Mouse (Mus musculus) myocyte (in vitro differentiated cells): Measurements from ENCODE around the gene Ccdc183. TPM values are rescaled to one million over a fixed set of nuclear protein-coding genes. Genes with fewer than 3 reads are reported as not detected.
A peak's percentile ranks its signal among the peaks of the same experiment; 100 is the strongest.

ENCODE experiments used
- H3K27me3 ChIP-seq: one replicate; pipeline ENCODE4 v1.6.1; 2011; ENCODE audit not compliant: control insufficient read depth, insufficient read depth, insufficient read length
- H3K36me3 ChIP-seq: one replicate; pipeline ENCODE4 v1.6.1; 2011; ENCODE audit not compliant: control insufficient read depth, insufficient read depth
- H3K4me2 ChIP-seq: one replicate; pipeline ENCODE4 v1.6.1; 2011; ENCODE audit warnings: low read depth, control low read depth
- H3K4me3 ChIP-seq: one replicate; pipeline ENCODE4 v1.5.1; 2011; ENCODE audit warnings: mild to moderate bottlenecking, control low read depth, moderate library complexity
- H3K79me2 ChIP-seq: one replicate; pipeline ENCODE4 v1.6.1; 2011; ENCODE audit not compliant: control insufficient read depth, insufficient read depth
- H3ac ChIP-seq: one replicate; pipeline ENCODE4 v1.6.1; 2011; ENCODE audit not compliant: control insufficient read depth, insufficient read length
- CEBPB ChIP-seq: IDR thresholded peaks from 2 replicates; pipeline ENCODE4 v1.6.1; 2011; ENCODE audit warnings: mild to moderate bottlenecking, moderate library complexity; ENCODE audit not compliant: poor library complexity, insufficient read depth, severe bottlenecking
- E2F4 ChIP-seq: IDR thresholded peaks from one replicate; pipeline ENCODE4 v1.6.1; 2011; ENCODE audit warnings: mild to moderate bottlenecking, control low read depth, moderate library complexity; ENCODE audit not compliant: insufficient read depth
- MAX ChIP-seq: IDR thresholded peaks from one replicate; pipeline ENCODE4 v1.6.1; 2011; ENCODE audit warnings: low read depth, mild to moderate bottlenecking, control low read depth
- MYOD1 ChIP-seq, 3 experiments: IDR thresholded peaks; one replicate each; pipeline ENCODE4 v1.6.1; 2011; ENCODE audit warnings: control low read depth in 2 of 3, low read depth in 2 of 3, mild to moderate bottlenecking in 2 of 3, moderate library complexity in 1 of 3; ENCODE audit not compliant: insufficient read length in 2 of 3, control insufficient read depth in 1 of 3
- MYOG ChIP-seq, 3 experiments: IDR thresholded peaks; one replicate each; pipeline ENCODE4 v1.6.1; 2011; ENCODE audit warnings: control low read depth in 2 of 3, low read depth in 2 of 3, mild to moderate bottlenecking in 2 of 3; ENCODE audit not compliant: insufficient read length in 2 of 3, control insufficient read depth in 1 of 3, insufficient read depth in 1 of 3
- POLR2A ChIP-seq: IDR thresholded peaks from one replicate; pipeline ENCODE4 v1.6.1; 2011; ENCODE audit warnings: low read depth, mild to moderate bottlenecking, control low read depth, moderate library complexity; ENCODE audit not compliant: insufficient read length
- POLR2AphosphoS2 ChIP-seq: IDR thresholded peaks from one replicate; pipeline ENCODE4 v1.6.1; 2011; ENCODE audit warnings: low read depth, control low read depth; ENCODE audit not compliant: insufficient read length
- REST ChIP-seq: IDR thresholded peaks from one replicate; pipeline ENCODE4 v1.6.1; 2011; ENCODE audit warnings: mild to moderate bottlenecking, control low read depth, moderate library complexity; ENCODE audit not compliant: insufficient read depth, insufficient read length
- SRF ChIP-seq: IDR thresholded peaks from one replicate; pipeline ENCODE4 v1.6.1; 2011; ENCODE audit warnings: low read depth; ENCODE audit not compliant: control insufficient read depth, insufficient read length
- TCF12 ChIP-seq: IDR thresholded peaks from one replicate; pipeline ENCODE4 v1.6.1; 2011; ENCODE audit warnings: mild to moderate bottlenecking, control low read depth; ENCODE audit not compliant: poor library complexity, insufficient read depth, severe bottlenecking
- TCF3 ChIP-seq: IDR thresholded peaks from one replicate; pipeline ENCODE4 v1.6.1; 2011; ENCODE audit warnings: low read depth, control low read depth; ENCODE audit not compliant: insufficient read length
- USF1 ChIP-seq: IDR thresholded peaks from one replicate; pipeline ENCODE4 v1.6.1; 2011; ENCODE audit warnings: low read depth, mild to moderate bottlenecking, control low read depth, moderate library complexity
- polyA plus RNA-seq: library from polyadenylated mRNA; unstranded; fragments of >200 nt; fragmentation: generic; extraction: Trizol; gene quantifications from one replicate; pipeline ENCODE4 v1.2.1, GENCODE M21; 2012; ENCODE audit warnings: missing spikeins

The Ccdc183 gene
- polyA plus RNA-seq, 1 experiment = 0.13 TPM

DNA sequence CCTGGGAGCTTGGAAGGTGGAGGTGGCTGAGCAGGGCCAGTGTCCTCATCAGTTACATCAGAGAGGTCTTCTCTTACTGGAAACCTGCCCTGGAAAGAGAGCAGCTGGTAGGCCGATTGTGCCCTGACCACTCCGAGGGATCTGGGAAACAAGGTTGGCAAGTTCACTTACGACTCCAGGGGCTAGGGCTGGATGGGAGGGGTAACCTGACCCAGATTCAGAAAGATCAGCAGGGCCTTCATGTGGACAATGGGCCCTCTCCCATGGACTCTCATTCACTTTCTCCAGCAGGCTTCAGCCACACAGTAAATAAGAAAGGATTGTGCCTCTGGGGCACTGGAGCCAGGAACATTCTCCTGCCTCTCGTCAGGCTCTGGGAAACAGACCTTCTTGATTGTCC is 32.6 kb downstream of the Ccdc183 start:
- peaks cover 8% of the 10 kb centered on the region for H3K36me3 ChIP-seq
- no peak for TF ChIP-seq POLR2AphosphoS2
- no peak overlapping the region for H3K4me3 ChIP-seq
- no peaks in the 10 kb centered on the region for H3K79me2 ChIP-seq
- no peak overlapping the region for H3ac ChIP-seq
- H3K4me2 ChIP-seq = no peak overlapping the region
- no peaks in the 10 kb centered on the region for H3K27me3 ChIP-seq

DNA sequence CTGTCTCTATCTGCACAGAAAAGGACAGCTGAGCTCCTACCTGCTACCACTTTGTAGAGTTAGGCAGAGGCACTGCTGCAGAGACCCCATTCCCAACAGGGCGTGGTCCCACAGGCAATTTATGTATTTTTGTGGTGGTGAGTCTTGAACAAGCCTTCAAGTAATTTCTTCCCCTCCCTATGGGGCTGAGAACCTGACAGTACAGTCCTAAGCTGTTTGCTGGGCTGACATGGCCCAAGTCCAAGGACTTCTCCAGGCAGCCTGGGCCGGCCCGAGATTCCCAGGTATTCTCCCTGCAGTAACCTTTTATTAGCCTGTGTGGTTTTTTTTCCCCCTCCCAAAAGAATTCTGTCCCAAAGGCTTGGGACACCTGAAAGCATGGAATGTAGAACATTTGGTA is 33.3 kb downstream of the Ccdc183 start:
- no peaks in the 10 kb centered on the region for H3K79me2 ChIP-seq
- no peak overlapping the region for H3ac ChIP-seq
- TF ChIP-seq MYOG (IDR thresholded peaks at IDR 0.05; ENCODE audit: control insufficient read depth in 1 of 3, insufficient read depth in 1 of 3, insufficient read length in 2 of 3, low read depth in 2 of 3) (no peak), POLR2A (no peak), E2F4 (no peak), REST (no peak), MYOD1 (IDR thresholded peaks at IDR 0.05; ENCODE audit: control insufficient read depth in 1 of 3, insufficient read length in 2 of 3, low read depth in 2 of 3) (no peak), TCF3 (no peak)
- H3K36me3 ChIP-seq = peaks cover 5% of the 10 kb centered on the region
- H3K27me3 ChIP-seq = no peaks in the 10 kb centered on the region
- no peak overlapping the region for H3K4me3 ChIP-seq
- H3K4me2 ChIP-seq = no peak overlapping the region

DNA sequence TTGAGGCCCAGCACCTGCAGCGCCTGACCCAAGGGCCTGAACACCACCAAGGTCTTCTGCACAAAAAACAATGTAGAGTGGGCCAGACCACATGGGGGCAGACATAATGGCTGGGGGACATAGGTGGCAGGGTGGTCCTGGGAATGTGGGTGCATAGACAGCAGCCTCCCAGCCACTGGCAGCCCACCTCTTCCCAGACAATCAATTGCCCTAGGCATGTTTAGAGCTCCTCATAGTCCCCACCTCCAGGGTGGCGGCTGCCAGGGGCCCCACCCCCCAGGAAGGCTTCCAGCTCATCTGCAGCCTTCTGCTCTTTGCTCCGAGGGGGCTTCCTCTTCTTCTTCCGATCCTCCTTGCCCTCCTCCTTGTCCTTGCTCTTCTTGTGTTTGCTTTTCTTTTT is 33.9 kb downstream of the Ccdc183 start:
- H3ac ChIP-seq = no peak overlapping the region
- no peaks in the 10 kb centered on the region for H3K79me2 ChIP-seq
- no peak overlapping the region for H3K4me3 ChIP-seq
- peak; percentile 71 for TF ChIP-seq POLR2AphosphoS2
- no peak for TF ChIP-seq TCF3
- H3K36me3 ChIP-seq = peaks cover 5% of the 10 kb centered on the region
- H3K27me3 ChIP-seq = no peaks in the 10 kb centered on the region
- no peak overlapping the region for H3K4me2 ChIP-seq

DNA sequence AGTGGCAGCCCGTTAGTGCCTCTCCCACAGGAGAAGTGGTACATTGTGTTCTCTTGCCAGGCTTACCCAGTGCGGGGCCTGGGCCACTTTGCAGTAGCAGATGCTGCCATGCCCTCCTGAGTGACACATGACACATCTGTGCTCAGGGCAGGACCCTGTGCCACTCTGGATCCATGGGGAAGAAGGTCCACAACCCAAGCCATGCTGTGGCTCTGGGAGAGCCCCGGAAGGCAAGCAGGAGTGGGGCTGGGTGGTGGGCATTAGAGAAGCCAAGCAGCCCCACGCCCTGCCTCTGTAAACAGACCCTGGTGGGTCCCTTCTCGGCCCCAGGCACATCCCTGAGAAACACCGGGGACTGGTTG is 34.4 kb downstream of the Ccdc183 start:
- Histone ChIP-seq H3K4me3 (no peak overlapping the region), H3K36me3 (peaks cover 5% of the 10 kb centered on the region), H3ac (no peak overlapping the region), H3K27me3 (no peaks in the 10 kb centered on the region), H3K79me2 (no peaks in the 10 kb centered on the region), H3K4me2 (no peak overlapping the region)
- TF ChIP-seq POLR2A (no peak), E2F4 (no peak), MYOG (IDR thresholded peaks at IDR 0.05; ENCODE audit: control insufficient read depth in 1 of 3, insufficient read depth in 1 of 3, insufficient read length in 2 of 3, low read depth in 2 of 3) (no peak), USF1 (no peak), TCF3 (no peak), POLR2AphosphoS2 (no peak), SRF (no peak), CEBPB (no peak), MAX (no peak), TCF12 (no peak), REST (no peak), MYOD1 (IDR thresholded peaks at IDR 0.05; ENCODE audit: control insufficient read depth in 1 of 3, insufficient read length in 2 of 3, low read depth in 2 of 3) (no peak)

DNA sequence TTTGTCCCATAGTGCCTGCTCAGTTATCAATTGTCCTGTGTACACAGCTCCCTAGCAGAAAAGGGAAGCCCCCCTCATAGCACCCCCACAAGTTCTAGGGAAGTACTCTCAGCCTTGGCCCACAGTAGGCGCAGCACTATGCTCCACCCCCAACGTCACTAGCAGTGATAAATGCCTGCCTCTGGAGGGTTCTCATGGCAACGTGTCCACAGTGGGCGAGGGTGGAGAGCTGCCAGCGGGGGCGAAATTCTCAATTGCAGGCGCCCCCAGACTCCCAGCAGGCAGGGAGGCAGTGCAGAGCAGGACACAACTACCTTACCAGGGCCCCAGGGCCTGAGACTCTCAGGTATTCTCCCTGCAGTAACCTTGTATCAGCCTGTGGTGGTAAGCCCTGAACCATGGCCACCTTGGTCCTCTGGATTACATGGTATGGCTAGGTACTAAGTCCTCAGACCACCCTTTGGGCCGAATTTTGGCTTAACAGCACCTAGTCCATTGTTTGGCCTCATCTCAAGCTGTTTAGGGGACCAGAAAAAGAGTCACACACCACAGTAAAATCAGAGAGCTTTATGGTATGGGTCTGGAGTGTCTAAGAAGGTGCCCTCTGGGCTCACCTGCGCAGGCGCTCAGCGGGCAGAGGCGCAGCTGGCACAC is 34.9 kb downstream of the Ccdc183 start:
- Histone ChIP-seq H3K4me3 (no peak overlapping the region), H3K79me2 (no peaks in the 10 kb centered on the region), H3K4me2 (no peak overlapping the region), H3K36me3 (peaks cover 5% of the 10 kb centered on the region), H3K27me3 (no peaks in the 10 kb centered on the region), H3ac (no peak overlapping the region)
- TF ChIP-seq MAX = no peak
- TF ChIP-seq POLR2AphosphoS2 = peak; percentile 72
- no peak for TF ChIP-seq SRF

DNA sequence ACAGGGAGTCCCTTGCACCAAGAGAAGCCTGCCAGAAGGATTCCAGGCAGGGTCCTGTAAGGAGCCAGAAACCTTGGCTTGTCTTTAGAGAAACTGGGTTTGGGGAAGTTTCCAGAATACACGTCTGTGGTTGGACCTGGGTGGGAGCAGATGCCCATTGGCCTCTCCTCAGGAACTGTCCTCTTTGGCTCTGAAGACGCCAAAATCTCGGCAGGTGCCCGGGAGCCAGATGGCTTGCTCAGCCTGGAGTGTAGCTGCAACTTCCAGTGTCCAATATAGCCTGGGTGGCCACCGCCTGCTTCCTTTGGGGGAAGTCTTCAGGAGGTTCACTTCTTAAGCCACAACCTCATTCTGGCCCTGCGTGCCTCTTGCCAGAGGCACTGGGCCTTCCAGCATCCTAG is 35.6 kb downstream of the Ccdc183 start:
- Histone ChIP-seq H3K27me3 (no peaks in the 10 kb centered on the region), H3K4me3 (peak overlapping the region; percentile 16), H3ac (no peak overlapping the region), H3K79me2 (no peaks in the 10 kb centered on the region), H3K36me3 (peaks cover 5% of the 10 kb centered on the region), H3K4me2 (peak overlapping the region; percentile 84)
- no peak for TF ChIP-seq MAX
- peak; percentile 50 for TF ChIP-seq POLR2AphosphoS2
- TF ChIP-seq E2F4 = no peak
- no peak for TF ChIP-seq USF1
